ENCODE assay signal across 24 mouse cellular contexts in the genomic region with DNA sequence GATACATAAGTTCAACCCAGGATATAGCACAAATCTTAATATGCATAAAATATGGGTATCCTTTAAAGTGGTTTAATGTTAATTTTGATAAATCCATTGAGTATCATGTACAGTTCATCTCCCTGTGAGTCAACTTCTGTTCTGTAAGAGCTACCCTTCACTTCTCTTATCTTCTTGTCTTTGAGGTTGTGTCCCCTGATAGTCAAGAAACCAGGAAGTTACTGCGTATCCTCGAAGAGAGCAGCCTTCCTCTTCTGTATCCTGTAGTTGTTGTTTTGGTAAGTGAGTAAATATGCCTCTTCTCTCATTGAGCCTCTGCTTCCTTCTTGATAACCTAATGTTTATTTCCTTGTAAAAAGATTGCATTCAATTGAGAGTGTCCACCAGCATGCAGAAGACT.
"Had no signal": no experiment of that assay in that cellular context is flagged by ENCODE, and none has a peak within 500 bp of the region (broad histone marks: within the 10 kb centered on the region; RNA-seq: fewer than 3 reads in every experiment).

No protein-coding gene starts in this region.

- DNase-seq: kidney, adult 18-20 months; kidney, adult 9 months; kidney, postnatal 25 days; layer of hippocampus, adult 9-11 months; lung, postnatal 4 days; right cerebral cortex, adult 18-20 months; right cerebral cortex, postnatal 14 days; right cerebral cortex, postnatal 4 days; thymus, adult 2 months; thymus, postnatal 14 days; thymus, postnatal 4 days had no signal

- H3K27me3 ChIP-seq: intestine, embryonic 15.5 days; limb, embryonic 13.5 days; liver, embryonic 12.5 days; liver, embryonic 15.5 days; lung, embryonic 15.5 days; midbrain, embryonic 12.5 days; midbrain, embryonic 15.5 days; neural tube, embryonic 12.5 days; neural tube, embryonic 15.5 days had no signal

- H3K4me3 ChIP-seq: intestine, embryonic 15.5 days; layer of hippocampus, adult 2 months; limb, embryonic 10.5 days; limb, embryonic 13.5 days; liver, embryonic 12.5 days; liver, embryonic 15.5 days; lung, embryonic 15.5 days; midbrain, embryonic 12.5 days; midbrain, embryonic 15.5 days; neural tube, embryonic 12.5 days; neural tube, embryonic 15.5 days had no signal

- H3K36me3 ChIP-seq: intestine, embryonic 15.5 days; limb, embryonic 10.5 days; limb, embryonic 13.5 days; liver, embryonic 12.5 days; liver, embryonic 15.5 days; lung, embryonic 15.5 days; midbrain, embryonic 12.5 days; midbrain, embryonic 15.5 days; neural tube, embryonic 12.5 days; neural tube, embryonic 15.5 days had no signal

- ATAC-seq: intestine, embryonic 15.5 days; liver, embryonic 12.5 days; midbrain, embryonic 15.5 days had no signal

- H3K9me3 ChIP-seq: intestine, embryonic 15.5 days; limb, embryonic 10.5 days; limb, embryonic 13.5 days; liver, embryonic 12.5 days; liver, embryonic 15.5 days; lung, embryonic 15.5 days; midbrain, embryonic 12.5 days; midbrain, embryonic 15.5 days; neural tube, embryonic 12.5 days; neural tube, embryonic 15.5 days had no signal

- H3K27ac ChIP-seq: intestine, embryonic 15.5 days; kidney, postnatal 0 days; layer of hippocampus, adult 2 months; limb, embryonic 10.5 days; limb, embryonic 13.5 days; liver, embryonic 12.5 days; liver, embryonic 15.5 days; lung, embryonic 15.5 days; midbrain, embryonic 12.5 days; midbrain, embryonic 15.5 days; neural tube, embryonic 12.5 days; neural tube, embryonic 15.5 days; stomach, postnatal 0 days had no signal

- H3K4me1 ChIP-seq: intestine, embryonic 15.5 days; limb, embryonic 10.5 days; limb, embryonic 13.5 days; liver, embryonic 15.5 days; lung, embryonic 15.5 days; midbrain, embryonic 12.5 days; midbrain, embryonic 15.5 days; neural tube, embryonic 12.5 days; neural tube, embryonic 15.5 days had no signal

- H3K4me2 ChIP-seq: intestine, embryonic 15.5 days; limb, embryonic 13.5 days; liver, embryonic 12.5 days; liver, embryonic 15.5 days; lung, embryonic 15.5 days; midbrain, embryonic 12.5 days; midbrain, embryonic 15.5 days; neural tube, embryonic 12.5 days; neural tube, embryonic 15.5 days had no signal

- H3K9ac ChIP-seq: intestine, embryonic 15.5 days; limb, embryonic 13.5 days; liver, embryonic 12.5 days; liver, embryonic 15.5 days; lung, embryonic 15.5 days; midbrain, embryonic 12.5 days; midbrain, embryonic 15.5 days; neural tube, embryonic 12.5 days; neural tube, embryonic 15.5 days had no signal
